Mouse (Mus musculus) small intestine, adult 2 months (tissue): ENCODE data around the gene Schip1. TPM values are rescaled to one million over a fixed set of nuclear protein-coding genes. Genes with fewer than 3 reads are reported as not detected.

Experiments
- H3K27ac ChIP-seq: fragments of 200-500 bp; 2 replicates; pipeline ENCODE4 v1.5.1; 2012; ENCODE audit warnings: low read depth, low read length, control low read depth, inconsistent platforms; ENCODE audit not compliant: insufficient read depth
- H3K27me3 ChIP-seq: fragments of 200-500 bp; 2 replicates; pipeline ENCODE4 v1.6.1; 2012; ENCODE audit warnings: mild to moderate bottlenecking, moderate library complexity, low read length, inconsistent platforms; ENCODE audit not compliant: control insufficient read depth, insufficient read depth
- H3K36me3 ChIP-seq: fragments of 200-500 bp; 2 replicates; pipeline ENCODE4 v1.6.1; 2012; ENCODE audit warnings: mild to moderate bottlenecking, low read length, control low read depth, inconsistent platforms; ENCODE audit not compliant: control insufficient read depth, insufficient read depth
- H3K4me1 ChIP-seq: fragments of 200-500 bp; 2 replicates; pipeline ENCODE4 v1.6.1; 2012; ENCODE audit warnings: low read length, inconsistent platforms, mixed read lengths; ENCODE audit not compliant: control insufficient read depth, insufficient read depth, insufficient read length
- H3K4me3 ChIP-seq: fragments of 200-500 bp; 2 replicates; pipeline ENCODE4 v1.5.1; 2012; ENCODE audit warnings: low read depth, mild to moderate bottlenecking, control low read depth, inconsistent platforms, low read length, moderate library complexity
- CTCF ChIP-seq: fragments of 200-500 bp; IDR thresholded peaks from 2 replicates; pipeline ENCODE4 v1.5.1; 2012; ENCODE audit warnings: low read depth, mild to moderate bottlenecking, control low read depth, inconsistent platforms, low read length, moderate library complexity, mixed read lengths; ENCODE audit not compliant: insufficient replicate concordance, insufficient read length; ENCODE audit errors: extremely low read depth
- POLR2A ChIP-seq: fragments of 200-500 bp; IDR thresholded peaks from 2 replicates; pipeline ENCODE4 v1.6.1; 2012; ENCODE audit warnings: low read depth, mild to moderate bottlenecking, control low read depth, inconsistent platforms, low read length, moderate library complexity
- WGBS: fragments of 180-500 bp; shearing (Covaris S2); methylation state at CpG from one replicate; pipeline ENCODE4 v1.1.7; 2018; 5-methylcytosine and 5-hydroxymethylcytosine counted together
- polyA plus RNA-seq: library from polyadenylated mRNA; depleted of rRNA; stranded (reverse); fragments of >200 nt; gene quantifications from 2 replicates; pipeline ENCODE4 v1.2.3, GENCODE M21; 2012

Gene Schip1
- polyA plus RNA-seq, 1 experiment = 5.0 TPM

- TF ChIP-seq CTCF (no peak), POLR2A (no peak)
- Histone ChIP-seq H3K4me3 (peak overlapping the region; percentile 82), H3K27me3 (peaks cover 22% of the 10 kb centered on the region; the same call in 1 of the 2 replicates), H3K27ac (peak overlapping the region; percentile 3; the same call in 1 of the 2 replicates), H3K4me1 (peaks cover 2% of the 10 kb centered on the region; the same call in 1 of the 2 replicates), H3K36me3 (no peaks in the 10 kb centered on the region)
- WGBS = under 1% methylated on average over 68 of the region's 68 CpGs
These were observed 429.9 kb downstream of the Schip1 start for GRCm38 (mm10) chr3:68494296-68495095.

- no peaks in the 10 kb centered on the region for H3K36me3 ChIP-seq
- H3K27ac ChIP-seq = 0 out of 2 replicates have a peak overlapping the region, but pooled peaks have one; percentile 10
- WGBS = 1% methylated on average over 38 of the region's 38 CpGs
- peaks cover 22% of the 10 kb centered on the region; the same call in 1 of the 2 replicates for H3K27me3 ChIP-seq
- TF ChIP-seq CTCF (no peak), POLR2A (no peak)
- peaks cover 2% of the 10 kb centered on the region; the same call in 1 of the 2 replicates for H3K4me1 ChIP-seq
- H3K4me3 ChIP-seq = peak overlapping the region; percentile 82
These were observed 430.6 kb downstream of the Schip1 start for GRCm38 (mm10) chr3:68495096-68495735.

- TF ChIP-seq CTCF = no peak
- no peak for TF ChIP-seq POLR2A
- H3K4me1 ChIP-seq = peaks cover 2% of the 10 kb centered on the region; the same call in 1 of the 2 replicates
- H3K4me3 ChIP-seq = peak overlapping the region; percentile 82
- no peaks in the 10 kb centered on the region for H3K36me3 ChIP-seq
- WGBS = 11% methylated on average over 9 of the region's 9 CpGs
- 0 out of 2 replicates have a peak overlapping the region, but pooled peaks have one; percentile 10 for H3K27ac ChIP-seq
- H3K27me3 ChIP-seq = peaks cover 22% of the 10 kb centered on the region; the same call in 1 of the 2 replicates
These were observed 431.2 kb downstream of the Schip1 start for GRCm38 (mm10) chr3:68495736-68496242.

- TF ChIP-seq POLR2A (no peak), CTCF (no peak)
- Histone ChIP-seq H3K4me3 (no peak overlapping the region), H3K27ac (no peak overlapping the region), H3K4me1 (peaks cover 2% of the 10 kb centered on the region; the same call in 1 of the 2 replicates), H3K36me3 (no peaks in the 10 kb centered on the region), H3K27me3 (peaks cover 22% of the 10 kb centered on the region; the same call in 1 of the 2 replicates)
- 71% methylated on average over 6 of the region's 6 CpGs for WGBS
These were observed 431.9 kb downstream of the Schip1 start for GRCm38 (mm10) chr3:68496513-68496912.

- Histone ChIP-seq H3K4me1 (no peaks in the 10 kb centered on the region), H3K36me3 (no peaks in the 10 kb centered on the region), H3K27ac (no peak overlapping the region), H3K4me3 (no peak overlapping the region), H3K27me3 (peaks cover 10% of the 10 kb centered on the region; the same call in 1 of the 2 replicates)
- TF ChIP-seq CTCF (no peak), POLR2A (no peak)
- 71% methylated on average over 6 of the region's 6 CpGs for WGBS
These were observed 435.0 kb downstream of the Schip1 start for GRCm38 (mm10) chr3:68499532-68500152.

- no peaks in the 10 kb centered on the region for H3K4me1 ChIP-seq
- no peak overlapping the region for H3K4me3 ChIP-seq
- no peak overlapping the region for H3K27ac ChIP-seq
- no peak for TF ChIP-seq CTCF
- TF ChIP-seq POLR2A = no peak
- no peaks in the 10 kb centered on the region for H3K27me3 ChIP-seq
- WGBS = 64% methylated on average over 3 of the region's 3 CpGs
- H3K36me3 ChIP-seq = no peaks in the 10 kb centered on the region
These were observed 440.2 kb downstream of the Schip1 start for GRCm38 (mm10) chr3:68504838-68505237.
